Mouse (Mus musculus) liver, embryonic 13.5 days (tissue): ENCODE measurements at regions not wholly inside any gene's neighbourhood (a gene's known extent, or its start where the extent isn't known, plus 50 kb on each side); places are given as distances from the start of the nearest gene placed in this dataset.

Experiments used
- ATAC-seq: fragments of 200-750 bp; cut with Nextera tagmentation; 2 replicates; pipeline ENCODE4 v1.8.0; 2017; ENCODE audit warnings: low read depth, mild to moderate bottlenecking, moderate number of reproducible peaks, moderate library complexity
- DNase-seq: peaks from one replicate; pipeline ENCODE4 v3.0.0; 2022
- H3K27ac ChIP-seq: fragments of 300-500 bp; sonication (generic); 2 replicates; pipeline ENCODE4 v1.5.1; 2015; ENCODE audit warnings: moderate library complexity, mild to moderate bottlenecking, inconsistent platforms
- H3K27me3 ChIP-seq: fragments of 300-500 bp; sonication (generic); 2 replicates; pipeline ENCODE4 v1.6.1; 2015; ENCODE audit warnings: mild to moderate bottlenecking, inconsistent platforms
- H3K36me3 ChIP-seq: fragments of 300-500 bp; sonication (generic); 2 replicates; pipeline ENCODE4 v1.6.1; 2015; ENCODE audit warnings: mild to moderate bottlenecking, inconsistent platforms
- H3K4me1 ChIP-seq: fragments of 300-500 bp; sonication (generic); replicated peaks from 2 replicates; pipeline ENCODE4 v1.6.1; 2015; ENCODE audit warnings: inconsistent platforms
- H3K4me2 ChIP-seq: fragments of 300-500 bp; sonication (generic); 2 replicates; pipeline ENCODE4 v1.6.1; 2015; ENCODE audit warnings: inconsistent platforms, mild to moderate bottlenecking, moderate library complexity
- H3K4me3 ChIP-seq: fragments of 300-500 bp; sonication (generic); replicated peaks from 2 replicates; pipeline ENCODE4 v1.5.1; 2015; ENCODE audit warnings: mild to moderate bottlenecking, inconsistent platforms
- H3K9ac ChIP-seq: fragments of 300-500 bp; sonication (generic); 2 replicates; pipeline ENCODE4 v1.6.1; 2015; ENCODE audit warnings: mild to moderate bottlenecking, inconsistent platforms
- H3K9me3 ChIP-seq: fragments of 300-500 bp; sonication (generic); replicated peaks from 2 replicates; pipeline ENCODE4 v1.6.1; 2016; ENCODE audit warnings: inconsistent platforms
- WGBS: fragments of 180-500 bp; shearing (Covaris S2); methylation state at CpG from one replicate; pipeline ENCODE4 v1.1.7; 2015; ENCODE audit not compliant: insufficient replicate concordance; 5-methylcytosine and 5-hydroxymethylcytosine counted together

DNA sequence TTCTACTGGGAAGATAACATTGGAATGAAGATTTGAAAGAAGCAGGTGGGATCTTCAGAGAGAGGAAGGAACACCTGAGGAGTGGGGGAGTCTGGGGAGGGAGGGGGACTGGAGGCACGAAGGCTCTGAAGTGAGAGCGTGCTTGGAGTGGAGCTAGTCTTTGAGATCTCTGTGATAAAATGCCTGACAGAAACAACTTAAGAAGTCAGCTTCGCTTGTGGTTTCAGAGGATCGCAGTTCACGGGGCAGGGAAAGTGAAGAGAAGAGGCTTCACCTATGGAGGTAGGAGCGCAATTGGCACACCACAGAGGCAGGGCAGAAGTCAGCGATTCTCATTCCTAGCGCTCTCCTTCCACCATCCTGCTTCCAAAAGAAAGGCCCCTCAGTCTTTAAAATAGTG, 90.4 kb upstream of the Eomes start:
- no peak for ATAC-seq
- Histone ChIP-seq H3K4me1 (peaks cover 5% of the 10 kb centered on the region; the same call in 1 of the 2 replicates), H3K4me2 (no peak overlapping the region), H3K27me3 (peaks cover 36% of the 10 kb centered on the region), H3K27ac (no peak overlapping the region), H3K9ac (no peak overlapping the region), H3K9me3 (no peaks in the 10 kb centered on the region), H3K36me3 (no peaks in the 10 kb centered on the region), H3K4me3 (no peak overlapping the region)
- DNase-seq: no peak
- WGBS: 26% methylated on average over 8 of the region's 8 CpGs

DNA sequence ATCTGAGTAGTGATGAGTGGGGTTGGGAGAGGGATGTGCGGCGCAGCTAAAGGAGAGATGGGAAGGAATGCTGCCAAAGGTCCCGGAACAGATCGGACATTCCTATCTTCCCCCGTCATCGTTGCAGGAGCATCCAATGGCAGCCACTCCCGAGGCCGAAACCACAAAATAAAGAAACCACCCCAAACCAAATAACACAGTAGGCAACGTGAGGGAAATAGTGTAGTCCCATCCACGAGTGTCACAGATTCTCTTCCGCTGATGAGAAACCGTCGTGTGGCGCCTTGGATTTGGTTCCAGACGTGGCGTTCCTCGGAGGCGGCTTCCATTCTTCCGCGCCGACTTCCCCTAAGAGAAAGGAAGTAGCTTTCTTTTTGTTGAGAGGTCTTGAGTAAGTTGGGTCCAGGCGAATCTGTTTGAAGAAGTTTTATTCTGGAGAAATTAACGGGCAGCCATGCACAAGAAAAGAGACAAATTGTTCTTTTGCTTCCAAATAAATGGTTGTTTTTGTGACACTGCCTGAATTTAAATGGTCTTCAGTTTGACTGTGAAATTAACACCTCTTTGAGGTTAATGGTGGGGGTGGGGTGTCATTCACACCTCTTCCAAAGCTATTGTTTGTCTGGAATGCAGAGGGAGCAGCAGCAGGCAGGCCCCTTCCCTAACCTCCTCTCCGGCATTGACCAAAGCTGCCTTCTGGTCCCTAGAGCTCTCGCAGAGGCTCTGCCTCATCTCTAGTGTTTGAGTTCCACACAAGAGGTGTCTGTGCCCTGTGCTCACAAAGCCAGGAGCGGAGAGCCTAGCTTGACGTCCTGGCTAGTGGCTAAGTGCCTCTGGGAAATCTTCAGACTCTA, 88.3 kb upstream of the Eomes start:
- Histone ChIP-seq H3K4me3 (peak overlapping the region; percentile 25; the same call in 1 of the 2 replicates), H3K4me2 (peak overlapping the region; percentile 38), H3K4me1 (peaks cover 5% of the 10 kb centered on the region; the same call in 1 of the 2 replicates), H3K9ac (no peak overlapping the region), H3K27me3 (peaks cover 36% of the 10 kb centered on the region), H3K27ac (no peak overlapping the region), H3K9me3 (no peaks in the 10 kb centered on the region), H3K36me3 (no peaks in the 10 kb centered on the region)
- DNase-seq (no peak), ATAC-seq (no peak)
- 9% methylated on average over 27 of the region's 27 CpGs for WGBS

DNA sequence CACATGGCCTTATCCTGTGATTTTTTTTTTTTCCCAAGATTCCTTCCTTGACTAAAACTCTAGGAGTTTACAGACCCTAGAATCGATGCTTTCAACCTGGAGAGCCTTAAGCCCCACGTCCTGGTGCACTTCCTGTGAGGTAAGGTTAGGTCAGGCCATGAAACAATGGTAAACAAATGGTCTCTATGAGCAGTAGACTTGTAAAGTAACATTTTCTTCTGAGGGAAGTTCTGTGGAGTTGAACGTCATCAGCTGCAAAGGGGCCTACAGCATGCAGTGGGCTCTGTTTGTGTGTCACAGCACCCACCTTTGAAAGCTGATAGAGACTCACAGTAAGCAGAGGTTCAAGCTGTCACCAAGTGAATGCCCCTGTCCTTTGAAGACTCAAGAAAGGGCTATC, 87.3 kb upstream of the Eomes start:
- Histone ChIP-seq H3K4me3 (no peak overlapping the region), H3K9ac (no peak overlapping the region), H3K36me3 (no peaks in the 10 kb centered on the region), H3K27me3 (peaks cover 36% of the 10 kb centered on the region), H3K4me2 (no peak overlapping the region), H3K4me1 (peaks cover 5% of the 10 kb centered on the region; the same call in 1 of the 2 replicates), H3K9me3 (no peaks in the 10 kb centered on the region), H3K27ac (no peak overlapping the region)
- WGBS: 41% methylated on average over 3 of the region's 3 CpGs
- ATAC-seq (no peak), DNase-seq (no peak)

DNA sequence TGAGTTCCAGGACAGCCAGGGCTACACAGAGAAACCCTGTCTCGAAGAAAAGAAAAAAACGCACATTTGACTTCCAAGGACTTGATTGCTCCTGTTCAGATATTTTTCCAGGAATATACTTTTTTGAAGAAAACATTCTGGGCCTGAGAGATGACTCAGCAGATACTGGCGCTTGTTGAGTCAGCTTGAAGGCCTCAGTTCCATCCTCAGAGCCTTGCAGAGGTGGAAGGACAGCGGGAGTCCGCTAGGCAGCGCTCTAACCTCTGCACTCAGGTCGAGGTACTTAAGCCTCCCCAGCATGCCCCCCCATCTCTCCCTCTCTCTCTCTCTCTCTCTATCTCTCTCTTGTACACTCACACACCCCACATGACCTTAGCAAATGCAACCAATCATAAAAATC, 86.3 kb upstream of the Eomes start:
- no peak for DNase-seq
- Histone ChIP-seq H3K4me3 (no peak overlapping the region), H3K36me3 (no peaks in the 10 kb centered on the region), H3K9ac (no peak overlapping the region), H3K27ac (no peak overlapping the region), H3K4me2 (no peak overlapping the region), H3K9me3 (no peaks in the 10 kb centered on the region), H3K27me3 (peaks cover 36% of the 10 kb centered on the region), H3K4me1 (peaks cover 5% of the 10 kb centered on the region; the same call in 1 of the 2 replicates)
- WGBS: 62% methylated on average over 7 of the region's 7 CpGs
- no peak for ATAC-seq

DNA sequence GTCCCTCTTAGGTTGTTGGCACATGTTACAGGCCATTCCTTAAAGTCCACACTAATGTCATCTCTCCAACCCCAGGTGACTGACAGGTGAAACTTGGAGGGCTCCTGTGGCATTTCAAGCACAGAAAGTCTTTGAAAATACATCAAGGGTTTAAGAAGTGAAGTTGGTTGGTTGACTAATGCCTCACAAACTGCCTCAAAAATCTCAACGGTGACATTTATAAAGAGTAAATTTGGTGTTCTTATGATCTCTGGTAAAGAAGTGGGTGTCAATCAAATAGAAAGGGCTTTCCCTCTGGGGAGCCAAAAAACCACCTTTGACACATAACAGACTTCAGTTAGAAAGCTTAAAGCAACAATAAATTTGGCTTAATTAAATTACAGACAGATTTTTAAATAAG, 85.2 kb upstream of the Eomes start:
- H3K4me2 ChIP-seq: no peak overlapping the region
- H3K27ac ChIP-seq: no peak overlapping the region
- no peak overlapping the region for H3K9ac ChIP-seq
- H3K4me1 ChIP-seq: peaks cover 5% of the 10 kb centered on the region; the same call in 1 of the 2 replicates
- H3K4me3 ChIP-seq: no peak overlapping the region
- ATAC-seq (no peak), DNase-seq (no peak)
- H3K27me3 ChIP-seq: peaks cover 31% of the 10 kb centered on the region
- H3K9me3 ChIP-seq: no peaks in the 10 kb centered on the region
- 62% methylated on average over 1 of the region's 1 CpGs for WGBS
- H3K36me3 ChIP-seq: no peaks in the 10 kb centered on the region

DNA sequence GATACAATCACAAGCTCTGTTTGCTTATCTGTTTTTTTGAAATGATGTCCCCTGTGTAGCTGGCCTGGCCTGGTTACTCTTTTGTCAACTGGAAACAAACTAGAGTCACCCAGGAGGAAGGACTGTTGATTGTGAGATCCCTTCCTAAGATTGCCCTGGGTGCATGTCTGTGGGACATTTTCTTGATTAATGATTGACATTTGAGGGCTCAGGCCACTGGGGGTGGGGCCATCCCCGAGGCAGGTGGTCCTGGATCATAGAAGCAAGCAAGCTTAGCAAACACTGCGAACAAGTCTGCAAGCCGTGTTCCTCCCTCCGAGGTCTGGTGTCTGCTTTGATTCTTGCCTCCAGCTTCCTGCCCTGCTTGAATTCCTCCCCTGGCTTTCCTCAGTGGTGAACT, 84.4 kb upstream of the Eomes start:
- Histone ChIP-seq H3K27me3 (peaks cover 23% of the 10 kb centered on the region), H3K9me3 (no peaks in the 10 kb centered on the region), H3K27ac (no peak overlapping the region), H3K4me1 (peaks cover 5% of the 10 kb centered on the region; the same call in 1 of the 2 replicates), H3K4me3 (no peak overlapping the region), H3K9ac (no peak overlapping the region), H3K4me2 (no peak overlapping the region), H3K36me3 (no peaks in the 10 kb centered on the region)
- DNase-seq (no peak), ATAC-seq (no peak)
- 39% methylated on average over 4 of the region's 4 CpGs for WGBS

DNA sequence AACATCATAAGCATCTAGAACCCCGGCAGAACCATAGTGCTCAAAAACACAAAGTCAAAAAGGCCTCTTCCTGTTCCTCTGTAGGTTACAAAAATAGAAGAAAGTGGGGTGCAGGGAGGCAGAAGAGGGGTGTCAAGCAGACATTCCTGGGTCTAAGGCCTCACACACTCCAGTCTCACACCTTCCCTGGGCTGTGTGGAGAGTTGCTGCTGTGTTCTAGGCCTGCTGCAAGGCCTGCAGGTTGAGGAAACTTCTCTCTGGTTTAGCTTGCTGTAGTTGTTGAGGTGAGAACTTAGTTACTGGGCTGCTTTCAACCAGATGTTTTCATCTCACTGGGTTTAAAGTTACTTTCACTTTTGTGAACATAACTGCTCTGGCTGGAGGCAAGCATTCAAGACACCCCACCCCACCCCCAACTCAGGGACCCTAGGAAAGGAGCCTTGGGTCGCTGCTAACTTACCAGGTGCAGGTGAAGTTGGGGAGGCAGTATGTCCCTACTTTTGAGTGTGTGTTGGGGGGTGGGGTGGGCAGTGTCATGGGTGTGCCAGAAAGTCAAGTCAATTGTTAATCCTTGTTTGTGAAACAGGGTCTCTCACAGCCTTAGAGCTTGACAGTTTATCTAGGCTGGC, 81.5 kb upstream of the Eomes start:
- 43% methylated on average over 2 of the region's 2 CpGs for WGBS
- Histone ChIP-seq H3K4me1 (no peaks in the 10 kb centered on the region), H3K4me3 (no peak overlapping the region), H3K36me3 (no peaks in the 10 kb centered on the region), H3K9ac (no peak overlapping the region), H3K27ac (no peak overlapping the region), H3K27me3 (no peaks in the 10 kb centered on the region), H3K9me3 (no peaks in the 10 kb centered on the region), H3K4me2 (no peak overlapping the region)
- ATAC-seq: no peak
- DNase-seq: no peak

DNA sequence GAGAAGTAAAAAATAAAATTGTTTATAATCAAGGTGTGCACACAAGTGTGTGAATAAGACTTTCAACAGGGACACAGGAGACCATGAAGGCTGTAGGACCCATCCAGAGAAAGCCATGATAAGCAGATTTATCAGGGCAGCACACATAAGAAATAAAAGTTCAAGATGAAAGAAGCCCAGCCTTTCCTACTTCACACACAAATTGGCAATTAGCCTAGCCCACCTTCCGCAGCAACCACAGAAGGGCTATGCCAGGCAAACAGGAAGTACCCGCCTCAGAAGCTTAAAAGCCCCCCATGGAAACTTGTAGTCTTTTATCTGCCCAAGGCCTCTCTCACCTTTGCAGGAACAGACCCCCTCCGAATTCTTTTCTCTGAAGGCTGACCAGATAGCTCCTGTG, 77.5 kb upstream of the Eomes start:
- no peak for ATAC-seq
- DNase-seq: no peak
- WGBS: 39% methylated on average over 3 of the region's 3 CpGs

DNA sequence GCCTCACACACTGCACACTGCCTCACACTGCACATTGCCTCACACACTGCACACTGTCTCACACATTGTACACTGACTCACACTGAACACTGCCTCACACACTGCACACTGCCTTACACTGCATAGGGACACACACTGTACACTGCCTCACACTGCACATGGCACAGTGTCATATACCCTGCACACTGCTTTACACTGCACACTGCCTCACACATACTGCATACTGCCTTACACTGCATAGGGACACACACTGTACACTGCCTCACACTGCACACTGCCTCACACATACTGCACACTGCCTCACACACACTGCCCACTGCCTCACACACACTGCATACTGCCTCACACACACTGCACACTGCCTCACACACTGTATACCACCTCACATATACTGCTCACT, 76.8 kb upstream of the Eomes start:
- H3K27ac ChIP-seq: no peak overlapping the region
- H3K4me1 ChIP-seq: no peaks in the 10 kb centered on the region
- no peak overlapping the region for H3K9ac ChIP-seq
- DNase-seq: no peak
- ATAC-seq: no peak
- H3K27me3 ChIP-seq: no peaks in the 10 kb centered on the region
- H3K4me2 ChIP-seq: no peak overlapping the region
- no peaks in the 10 kb centered on the region for H3K9me3 ChIP-seq
- no peaks in the 10 kb centered on the region for H3K36me3 ChIP-seq
- H3K4me3 ChIP-seq: no peak overlapping the region

More for the DNA sequence above, 77.5 kb upstream of the Eomes start:
- H3K27ac ChIP-seq: no peak overlapping the region
- no peak overlapping the region for H3K4me2 ChIP-seq
- H3K4me1 ChIP-seq: no peaks in the 10 kb centered on the region
- no peaks in the 10 kb centered on the region for H3K9me3 ChIP-seq
- no peak overlapping the region for H3K4me3 ChIP-seq
- no peak overlapping the region for H3K9ac ChIP-seq
- H3K27me3 ChIP-seq: no peaks in the 10 kb centered on the region
- H3K36me3 ChIP-seq: no peaks in the 10 kb centered on the region

DNA sequence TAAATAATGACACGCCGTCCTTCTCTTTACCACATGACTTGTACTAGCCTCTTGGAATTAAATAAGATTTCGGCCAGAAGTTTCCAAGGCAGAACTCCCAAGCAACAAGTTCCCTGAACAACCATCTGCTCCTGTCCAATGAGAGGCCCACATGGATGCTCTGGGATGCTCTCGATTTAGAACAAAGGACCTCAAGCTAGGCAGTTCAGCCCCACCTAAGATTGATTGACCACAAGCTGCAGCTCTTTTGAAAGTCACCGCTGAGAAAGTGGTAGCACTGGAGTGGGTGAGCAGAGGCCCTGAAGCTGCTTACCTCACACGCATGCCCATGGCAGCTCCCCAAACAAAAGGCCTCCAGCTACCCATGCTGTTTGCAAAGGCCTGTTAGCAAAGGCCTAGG, 73.1 kb upstream of the Eomes start:
- no peak overlapping the region for H3K4me2 ChIP-seq
- 54% methylated on average over 6 of the region's 6 CpGs for WGBS
- no peak overlapping the region for H3K27ac ChIP-seq
- H3K4me3 ChIP-seq: no peak overlapping the region
- H3K9me3 ChIP-seq: no peaks in the 10 kb centered on the region
- no peaks in the 10 kb centered on the region for H3K27me3 ChIP-seq
- no peaks in the 10 kb centered on the region for H3K36me3 ChIP-seq
- no peak overlapping the region for H3K9ac ChIP-seq
- ATAC-seq (no peak), DNase-seq (no peak)
- no peaks in the 10 kb centered on the region for H3K4me1 ChIP-seq

DNA sequence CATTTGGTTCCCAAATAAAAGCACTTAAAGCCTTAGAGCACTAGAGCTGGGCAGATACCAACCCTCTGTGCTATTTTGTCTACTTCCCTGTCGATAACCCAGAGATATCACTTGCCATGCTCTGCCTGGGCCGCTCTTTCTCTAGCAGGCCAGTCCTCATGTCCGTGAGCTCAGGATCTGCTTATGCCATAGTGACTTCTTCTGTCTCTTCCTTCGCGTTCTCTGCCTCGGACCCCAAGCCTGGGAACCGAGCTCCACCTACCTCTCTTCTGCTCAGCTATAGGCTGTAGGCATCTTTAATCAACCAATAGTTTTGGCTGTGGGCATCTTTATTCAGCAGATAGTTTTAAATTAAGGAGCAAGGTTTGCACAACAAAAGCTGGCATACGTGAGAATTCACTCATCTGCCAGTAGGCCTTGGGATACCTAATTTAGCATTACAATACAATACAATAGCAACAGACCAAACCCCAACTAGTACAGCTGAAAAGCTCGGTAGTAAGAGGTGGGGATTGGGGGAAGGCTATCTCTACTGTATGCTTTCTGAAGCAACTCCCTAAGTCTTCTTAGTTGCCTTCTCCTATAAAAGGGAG, 72.0 kb upstream of the Eomes start:
- DNase-seq: no peak
- H3K9me3 ChIP-seq: no peaks in the 10 kb centered on the region
- H3K4me2 ChIP-seq: no peak overlapping the region
- H3K27ac ChIP-seq: no peak overlapping the region
- 66% methylated on average over 9 of the region's 9 CpGs for WGBS
- no peaks in the 10 kb centered on the region for H3K27me3 ChIP-seq
- no peak for ATAC-seq
- no peak overlapping the region for H3K9ac ChIP-seq
- H3K4me3 ChIP-seq: no peak overlapping the region
- H3K4me1 ChIP-seq: no peaks in the 10 kb centered on the region
- no peaks in the 10 kb centered on the region for H3K36me3 ChIP-seq
